Mouse (Mus musculus): ENCODE data around the gene Kmt2e. TPM values are rescaled to one million over a fixed set of nuclear protein-coding genes. Genes with fewer than 3 reads are reported as not detected.

Gene Kmt2e
- total and polyA plus RNA-seq, 3 experiments, result 7.2 to 29.7 (median 21.3) TPM

DNA sequence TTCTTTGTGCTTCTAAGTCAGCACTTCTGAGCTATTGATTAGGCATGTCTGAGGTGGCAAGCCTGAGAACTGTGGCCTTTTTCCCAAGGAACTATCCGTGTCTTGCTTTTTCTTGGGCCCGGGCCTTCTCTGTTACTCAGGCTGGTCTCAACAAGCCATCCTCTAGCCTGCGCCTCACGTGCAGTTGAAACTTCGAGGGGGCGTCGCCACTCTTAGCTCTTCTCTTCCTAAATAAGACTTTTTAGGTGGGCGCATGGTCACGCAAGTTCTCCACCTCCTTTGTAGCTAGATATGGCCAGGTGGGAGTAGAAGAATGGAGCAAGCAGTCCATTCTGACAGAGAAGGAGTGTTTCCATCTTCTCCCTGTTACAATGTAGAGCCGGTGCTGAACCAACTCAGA is 22.6 kb upstream of the Kmt2e start:
- no peaks in the 10 kb centered on the region for H3K9me3 ChIP-seq (replicated peaks; ENCODE audit: low read length)
- TF ChIP-seq TBP (conservative IDR thresholded peaks at IDR 0.05; ENCODE audit: low read depth, low read length) (no peak), MXI1 (IDR thresholded peaks at IDR 0.05; ENCODE audit: low read depth, low read length) (no peak), BHLHE40 (IDR thresholded peaks at IDR 0.05; ENCODE audit: low read depth, low read length) (peak; percentile 79), RAD21 (IDR thresholded peaks at IDR 0.05; ENCODE audit: low read depth, low read length) (no peak), CHD2 (IDR thresholded peaks at IDR 0.05; ENCODE audit: low read length) (no peak), RCOR1 (conservative IDR thresholded peaks at IDR 0.05; ENCODE audit: low read depth, low read length) (no peak), MYC (IDR thresholded peaks at IDR 0.05; ENCODE audit: low read depth, low read length) (0 out of 2 replicates have a peak, but pooled peaks have one; percentile 19)
- peak overlapping the region; percentile 79 for H3K9ac ChIP-seq (ENCODE audit: insufficient read depth, low read depth)
- no peak overlapping the region for H3K4me3 ChIP-seq (replicated peaks in 1 of 3; ENCODE audit: low read depth in 2 of 3, low read length in 2 of 3, poor library complexity in 1 of 3)
- no peaks in the 10 kb centered on the region for H3K27me3 ChIP-seq (replicated peaks)
- H3K4me2 ChIP-seq (ENCODE audit: insufficient read depth, low read depth, poor library complexity, severe bottlenecking), result no peak overlapping the region; the same call in 1 of the 2 replicates
- in situ Hi-C loops (cut with MboI; ENCODE audit: low pct_ligation_motif_present, low pct_unique_long_range_greater_than_20kb, low sequenced_read_pairs), result loop anchor here (25.0 kb wide), 1 partner anchor 651 kb away; no protein-coding TSS in a partner anchor
- peaks cover 75% of the 10 kb centered on the region for H3K79me2 ChIP-seq (replicated peaks; ENCODE audit: control insufficient read depth, extremely low read depth, insufficient read depth, poor library complexity, severe bottlenecking)
- dilution Hi-C loops (cut with MboI; ENCODE audit: extremely low pct_ligation_motif_present, extremely low pct_unique_long_range_greater_than_20kb, low sequenced_read_pairs), result no loop called here
- H3K27ac ChIP-seq (ENCODE audit: insufficient read depth, low read depth), result peak overlapping the region; percentile 89
- DNase-seq (ENCODE audit: extremely low read depth), result no peak
- H3K36me3 ChIP-seq (replicated peaks in 1 of 2; ENCODE audit: control insufficient read depth in 1 of 2, insufficient read depth in 1 of 2, low read length in 1 of 2), result peaks cover 4 to 16% of the 10 kb centered on the region in 2 experiments
- H3K4me1 ChIP-seq (ENCODE audit: control insufficient read depth in 1 of 2, insufficient read depth in 2 of 2), result peaks cover 38 to 88% of the 10 kb centered on the region in 2 experiments

DNA sequence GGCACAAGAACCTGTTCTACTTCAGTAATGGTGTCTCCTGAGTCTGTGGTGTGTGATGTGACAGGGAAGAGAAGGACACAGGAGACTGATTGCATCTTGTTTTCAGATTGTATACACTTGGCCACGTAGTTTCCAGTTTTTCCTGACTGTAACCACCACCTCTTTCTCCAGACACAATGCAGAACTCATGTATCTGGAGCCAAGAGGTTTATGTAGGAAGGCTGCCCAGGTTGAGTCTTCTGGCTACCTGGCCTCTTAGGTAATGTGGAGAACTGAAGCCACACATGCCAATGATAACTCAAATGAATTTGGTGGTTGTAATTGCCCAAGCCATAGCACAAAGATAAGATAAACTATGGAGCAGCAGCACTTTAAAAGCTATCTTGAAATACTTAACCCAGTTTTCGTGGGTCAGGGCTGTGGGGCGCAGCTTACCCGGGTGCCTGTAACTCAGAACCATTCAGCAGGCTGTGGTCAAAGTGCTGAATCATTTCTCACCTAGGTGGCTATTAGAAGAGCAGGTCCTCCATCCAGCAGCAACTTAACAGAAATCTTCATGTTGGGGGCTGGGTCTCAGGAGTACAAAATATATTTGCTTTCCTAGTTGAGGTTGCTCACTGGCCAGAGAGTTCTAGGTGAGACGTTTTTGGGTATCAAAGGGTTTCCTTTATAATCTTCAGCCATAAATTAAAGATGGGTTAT is 21.8 kb upstream of the Kmt2e start:
- Histone ChIP-seq H3K4me3 (replicated peaks in 1 of 3; ENCODE audit: low read depth in 2 of 3, low read length in 2 of 3, poor library complexity in 1 of 3) (no peak overlapping the region), H3K4me1 (ENCODE audit: control insufficient read depth in 1 of 2, insufficient read depth in 2 of 2) (peaks cover 38 to 81% of the 10 kb centered on the region in 2 experiments), H3K36me3 (replicated peaks in 1 of 2; ENCODE audit: control insufficient read depth in 1 of 2, insufficient read depth in 1 of 2, low read length in 1 of 2) (peaks cover 4 to 16% of the 10 kb centered on the region in 2 experiments), H3K27me3 (replicated peaks) (no peaks in the 10 kb centered on the region), H3K9me3 (replicated peaks; ENCODE audit: low read length) (no peaks in the 10 kb centered on the region), H3K9ac (ENCODE audit: insufficient read depth, low read depth) (peak overlapping the region; percentile 79), H3K27ac (ENCODE audit: insufficient read depth, low read depth) (peak overlapping the region; percentile 89), H3K79me2 (replicated peaks; ENCODE audit: control insufficient read depth, extremely low read depth, insufficient read depth, poor library complexity, severe bottlenecking) (peaks cover 78% of the 10 kb centered on the region), H3K4me2 (ENCODE audit: insufficient read depth, low read depth, poor library complexity, severe bottlenecking) (peak overlapping the region; percentile 55)
- in situ Hi-C loops (cut with MboI; ENCODE audit: low pct_ligation_motif_present, low pct_unique_long_range_greater_than_20kb, low sequenced_read_pairs), result loop anchor here (25.0 kb wide), 1 partner anchor 650 kb away; no protein-coding TSS in a partner anchor
- dilution Hi-C loops (cut with MboI; ENCODE audit: extremely low pct_ligation_motif_present, extremely low pct_unique_long_range_greater_than_20kb, low sequenced_read_pairs), result no loop called here
- peak; percentile 84 for TF ChIP-seq EP300 (IDR thresholded peaks at IDR 0.05; ENCODE audit: low read length)
- 0 out of 2 replicates have a peak, but pooled peaks have one; percentile 38 for TF ChIP-seq SIN3A (IDR thresholded peaks at IDR 0.05; ENCODE audit: low read length)
- peak; percentile 84 for TF ChIP-seq MEF2A (IDR thresholded peaks at IDR 0.05; ENCODE audit: borderline replicate concordance, low read depth, low read length)
- TF ChIP-seq IRF4 (IDR thresholded peaks at IDR 0.05; ENCODE audit: low read depth, low read length), result peak; percentile 96
- no peak for TF ChIP-seq E2F4 (IDR thresholded peaks at IDR 0.05; ENCODE audit: insufficient replicate concordance, low read depth, low read length)
- 0 out of 2 replicates have a peak, but pooled peaks have one; percentile 39 for TF ChIP-seq TBP (conservative IDR thresholded peaks at IDR 0.05; ENCODE audit: low read depth, low read length)
- TF ChIP-seq TCF12 (IDR thresholded peaks at IDR 0.05; ENCODE audit: low read depth, low read length), result peak; percentile 77
- peak; percentile 81 for TF ChIP-seq CHD2 (IDR thresholded peaks at IDR 0.05; ENCODE audit: low read length)
- TF ChIP-seq JUND (conservative IDR thresholded peaks at IDR 0.05; ENCODE audit: low read depth, low read length), result peak; percentile 89
- TF ChIP-seq RCOR1 (conservative IDR thresholded peaks at IDR 0.05; ENCODE audit: low read depth, low read length), result 0 out of 2 replicates have a peak, but pooled peaks have one; percentile 57
- peak; percentile 46; the same call in 1 of the 2 replicates for TF ChIP-seq BHLHE40 (IDR thresholded peaks at IDR 0.05; ENCODE audit: low read depth, low read length)
- TF ChIP-seq JUN (IDR thresholded peaks at IDR 0.05; ENCODE audit: insufficient read depth, low read depth, low read length), result peak; percentile 63; the same call in 1 of the 2 replicates
- no peak for TF ChIP-seq MXI1 (IDR thresholded peaks at IDR 0.05; ENCODE audit: low read depth, low read length)
- peak; percentile 81 for TF ChIP-seq MAFK (IDR thresholded peaks at IDR 0.05; ENCODE audit: insufficient replicate concordance, low read length)
- no peak for TF ChIP-seq ZMIZ1 (IDR thresholded peaks at IDR 0.05; ENCODE audit: low read depth, low read length)
- peak; percentile 25; the same call in 1 of the 2 replicates for TF ChIP-seq POLR2A (IDR thresholded peaks at IDR 0.05; ENCODE audit: low read depth, low read length)
- TF ChIP-seq ELF1 (IDR thresholded peaks at IDR 0.05; ENCODE audit: low read depth, low read length), result no peak
- TF ChIP-seq ETS1 (conservative IDR thresholded peaks at IDR 0.05; ENCODE audit: low read depth, low read length), result peak; percentile 28
- DNase-seq (ENCODE audit: extremely low read depth), result peak; percentile 69

Measured in CH12.LX (cell line).